Mouse (Mus musculus) adrenal gland, adult 2 months (tissue): ENCODE results near the gene Myct1. TPM values are rescaled to one million over a fixed set of nuclear protein-coding genes. Genes with fewer than 3 reads are reported as not detected.
A peak's percentile ranks its signal among the peaks of the same experiment; 100 is the strongest.

Experiments
- DNase-seq: peaks from one replicate; pipeline ENCODE4 v3.0.0; 2021
- long read RNA-seq: library from polyadenylated mRNA; stranded (forward); transcript quantifications from one replicate; pipeline ENCODE4 v2.0.0, GENCODE M21; 2021
- polyA plus RNA-seq: library from polyadenylated mRNA; depleted of rRNA; stranded (reverse); fragments of >200 nt; gene quantifications from 2 replicates; pipeline ENCODE4 v1.2.3, GENCODE M21; 2012; rRNA removed
- total RNA-seq, 2 experiments: library from RNA; stranded (reverse); gene quantifications; 2 replicates each; pipeline ENCODE4 v1.2.3; 2021

Gene Myct1
- 1 to 10 TPM; 1.8 to 5.1 TPM for total RNA-seq
- 1.9 and 2.7 TPM in 2 replicates for polyA plus RNA-seq
- long read RNA-seq, partial matches to known transcripts, result 0 of 1 reads
- long read RNA-seq, other reads (novel, unspliced or antisense), result 0 of 1 reads

DNA sequence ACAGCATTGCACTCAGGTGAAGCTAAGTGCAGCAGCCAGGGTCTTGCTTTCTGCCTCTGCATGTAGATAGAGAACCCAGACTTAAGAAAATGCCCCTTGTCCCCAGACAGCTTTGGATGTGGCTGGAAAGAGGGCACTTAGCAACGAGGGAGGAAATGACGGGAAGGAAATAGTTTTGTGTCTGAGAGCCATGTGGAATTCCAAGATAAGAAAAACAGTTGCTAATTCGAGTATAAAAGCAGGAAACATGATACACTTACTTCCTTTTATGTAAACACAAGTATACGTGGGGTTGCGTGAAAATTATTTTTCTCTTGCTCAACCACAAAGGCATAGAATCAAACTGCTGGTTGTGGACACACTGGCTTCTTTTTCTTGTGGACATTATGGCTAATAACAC lies at the start of gene Myct1:
Myct1 (plus strand) TSS at position 312 of the 400 bp plus-strand sequence.
- no peak for DNase-seq

- no peak for DNase-seq
Measured at GRCm38 (mm10) chr10:5546428-5546827, 47.1 kb upstream of the Myct1 start.

DNA sequence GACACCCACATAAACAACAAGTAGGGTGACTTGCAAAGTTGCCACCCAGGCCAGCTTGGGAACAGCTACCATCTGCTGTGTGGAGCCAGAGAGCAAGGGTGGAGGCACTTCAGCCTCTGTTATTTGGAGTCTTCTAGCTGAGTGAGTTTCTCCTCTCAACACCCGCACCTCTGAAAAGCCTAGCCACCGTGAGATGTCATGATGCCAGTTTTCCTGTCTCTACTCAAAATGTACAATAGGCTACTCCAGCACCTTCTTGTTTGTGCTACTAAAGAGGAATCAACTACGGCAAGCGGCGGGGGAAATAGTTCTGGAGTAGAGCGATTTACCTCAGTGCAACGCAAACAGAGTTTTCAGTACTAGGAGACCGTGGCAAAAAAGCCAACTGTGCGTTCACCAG lies 45.8 kb upstream of the Myct1 start:
- DNase-seq, result no peak

GRCm38 (mm10) chr10:5548651-5549050 lies 44.9 kb upstream of the Myct1 start:
- DNase-seq, result peak; percentile 2

GRCm38 (mm10) chr10:5549871-5550167 lies 43.8 kb upstream of the Myct1 start:
- no peak for DNase-seq

DNA sequence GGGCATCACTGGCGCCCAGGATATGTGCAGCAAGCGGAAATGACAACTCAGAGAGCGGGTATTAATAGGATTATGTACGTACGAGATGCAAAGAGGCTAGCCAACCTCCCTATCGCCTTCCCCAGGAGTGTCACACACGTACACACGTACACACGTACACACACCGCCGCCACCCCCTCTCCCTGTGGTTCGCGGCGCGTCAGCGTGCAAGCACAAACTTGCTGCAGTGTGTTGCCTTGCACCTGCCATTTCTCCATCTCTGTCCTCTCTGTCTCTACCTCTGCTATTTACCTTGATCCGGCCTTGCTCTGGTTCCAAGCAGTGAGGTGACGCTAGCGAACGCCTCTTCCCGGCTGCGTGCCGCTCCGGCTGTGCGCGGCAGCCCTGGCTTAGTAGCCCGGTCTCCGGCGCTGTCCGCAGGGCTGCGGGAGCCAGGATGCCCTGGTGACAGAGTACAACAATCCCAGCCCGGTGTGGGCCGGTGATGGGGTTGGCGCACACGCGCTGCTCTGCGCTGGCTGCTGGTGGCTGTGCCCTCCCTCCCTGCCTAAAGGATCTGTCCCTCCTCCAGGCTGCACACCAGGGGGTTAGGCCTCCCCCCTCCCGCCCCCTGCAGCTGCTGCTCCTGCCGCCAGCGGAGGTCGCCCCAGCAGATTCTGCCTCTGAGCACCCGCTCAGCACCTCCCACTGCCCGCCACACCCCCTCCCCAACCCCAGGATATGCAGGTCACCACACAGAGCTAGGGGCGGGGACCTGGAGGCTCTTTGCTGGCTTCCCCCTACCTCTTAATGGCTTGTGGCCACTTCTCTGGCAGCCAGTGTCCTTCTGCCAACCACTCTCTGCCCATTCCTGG lies 43.2 kb upstream of the Myct1 start:
- DNase-seq, result peak; percentile 51

- no peak for DNase-seq
Measured at GRCm38 (mm10) chr10:5551382-5551781, 42.2 kb upstream of the Myct1 start, which contains the start of gene Syne1. Gene Syne1 (minus strand): TSS chr10:5551482.

DNA sequence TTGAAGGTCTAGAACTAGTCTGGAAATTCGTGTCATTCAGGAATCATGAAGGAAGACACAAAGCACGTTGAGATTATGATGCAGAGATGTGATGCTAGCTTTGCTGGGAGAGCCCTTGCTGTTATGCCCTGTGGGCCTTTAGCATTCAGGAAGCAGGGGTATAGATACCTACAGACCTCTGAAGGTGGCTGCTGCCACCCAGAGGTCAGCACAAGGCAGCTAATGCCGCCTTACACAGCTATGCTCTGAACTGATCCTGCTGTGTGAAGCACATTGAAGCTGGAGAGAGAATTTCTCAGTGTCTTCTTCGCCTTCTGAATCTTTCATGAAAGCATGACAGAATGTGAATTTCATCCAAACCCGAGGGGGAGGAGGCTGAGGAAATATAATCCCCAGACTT lies 38.6 kb upstream of the Myct1 start:
- peak; percentile 4 for DNase-seq

- no peak for DNase-seq
Measured at GRCm38 (mm10) chr10:5558808-5559207, 34.8 kb upstream of the Myct1 start.

DNA sequence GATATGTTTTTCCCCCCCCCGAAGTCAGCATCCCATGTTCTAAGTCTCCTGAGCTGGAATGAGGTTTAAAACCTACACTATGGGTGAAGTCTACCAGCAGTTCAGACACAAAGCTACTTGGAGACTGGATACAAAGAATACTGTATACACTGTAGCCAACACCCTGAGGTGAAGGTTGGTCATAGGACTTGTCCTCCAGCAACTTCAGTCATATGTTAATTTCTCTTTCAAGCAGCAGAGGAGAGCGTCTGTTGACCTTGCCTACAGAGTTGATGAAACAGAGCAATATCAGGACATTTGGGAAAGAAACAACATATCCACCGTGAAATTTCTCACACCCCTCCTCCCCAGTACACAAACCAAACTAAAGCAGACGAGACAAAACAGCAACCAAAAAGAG lies 33.0 kb upstream of the Myct1 start:
- DNase-seq, result no peak

GRCm38 (mm10) chr10:5561706-5562105 lies 31.9 kb upstream of the Myct1 start:
- no peak for DNase-seq

DNA sequence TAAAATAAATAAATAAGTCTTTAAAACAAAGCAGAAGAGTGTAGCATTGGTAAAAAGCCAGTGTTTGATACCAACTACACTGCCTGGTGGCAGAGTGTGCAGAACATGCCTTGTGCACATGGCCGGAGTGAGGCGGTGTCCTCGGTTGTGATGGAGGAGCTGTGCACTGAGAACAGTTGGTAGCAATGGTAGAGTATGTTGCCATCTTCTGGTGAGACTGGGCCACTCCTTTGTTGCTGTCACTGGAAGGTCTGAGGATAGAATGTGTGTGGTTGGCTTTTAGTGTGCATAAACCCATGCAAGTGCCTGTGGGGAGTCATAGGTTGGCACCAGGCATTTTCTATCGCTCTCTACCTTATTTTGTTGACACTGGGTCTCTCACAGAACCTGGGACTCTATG lies 24.6 kb upstream of the Myct1 start:
- no peak for DNase-seq

DNA sequence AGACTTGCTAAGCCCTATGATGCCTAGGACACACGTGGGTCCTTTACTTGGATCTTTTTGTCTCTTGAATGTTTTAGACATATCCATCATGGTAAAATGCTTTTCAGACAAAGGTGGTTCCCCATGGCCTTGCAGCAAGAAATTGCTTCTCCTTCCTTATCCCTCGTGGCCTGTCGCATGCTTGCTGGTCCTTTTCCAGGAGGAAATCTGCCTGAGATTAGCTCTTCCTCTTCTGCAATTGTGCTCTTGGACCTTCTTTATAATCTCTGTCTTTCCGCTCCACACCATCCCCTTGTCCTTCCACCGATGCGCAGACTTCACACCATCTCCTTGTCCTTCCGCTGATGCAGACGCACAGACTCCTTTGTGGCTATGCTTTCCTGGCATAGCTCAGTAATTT lies 23.5 kb upstream of the Myct1 start:
- no peak for DNase-seq

DNA sequence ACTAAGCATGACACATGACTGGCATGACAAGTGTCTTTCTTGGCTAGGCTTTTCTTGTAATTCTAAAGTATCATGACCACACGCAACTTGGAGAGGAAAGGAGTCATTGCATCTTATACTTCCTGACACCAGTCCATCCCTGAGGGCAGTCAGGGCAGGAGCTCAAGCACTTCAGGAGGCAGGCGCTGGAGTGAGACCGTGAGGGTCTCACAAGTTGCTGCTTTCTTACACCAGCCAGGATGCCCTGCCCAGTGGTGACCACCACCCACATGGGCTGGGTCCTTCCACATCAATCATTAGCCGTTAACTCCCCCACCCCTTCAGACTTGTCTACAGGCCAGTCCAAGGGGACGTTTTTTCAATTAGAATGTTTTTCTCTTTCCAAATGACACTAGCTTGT lies 22.2 kb upstream of the Myct1 start:
- DNase-seq, result no peak

DNA sequence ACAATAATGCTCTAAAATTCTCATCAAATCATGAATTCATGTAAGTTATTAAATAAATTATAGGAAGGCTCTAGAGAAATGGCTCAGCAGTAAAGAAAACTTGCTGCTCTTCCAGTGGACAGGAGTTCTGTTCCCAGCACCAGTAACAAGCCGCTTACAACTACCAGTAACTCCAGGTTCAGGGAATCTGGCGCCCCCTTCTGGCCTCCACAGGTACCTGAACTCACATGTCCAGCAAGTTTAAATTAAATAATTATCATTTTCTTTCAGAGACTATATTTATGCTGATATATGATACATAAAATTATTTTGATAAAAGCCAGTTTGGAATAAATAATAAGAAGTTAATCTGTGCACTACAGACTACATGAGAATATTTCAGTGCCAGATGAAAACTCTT lies 20.2 kb upstream of the Myct1 start:
- DNase-seq, result no peak

- no peak for DNase-seq
Measured at GRCm38 (mm10) chr10:5591061-5591460, 2.5 kb upstream of the Myct1 start.

DNA sequence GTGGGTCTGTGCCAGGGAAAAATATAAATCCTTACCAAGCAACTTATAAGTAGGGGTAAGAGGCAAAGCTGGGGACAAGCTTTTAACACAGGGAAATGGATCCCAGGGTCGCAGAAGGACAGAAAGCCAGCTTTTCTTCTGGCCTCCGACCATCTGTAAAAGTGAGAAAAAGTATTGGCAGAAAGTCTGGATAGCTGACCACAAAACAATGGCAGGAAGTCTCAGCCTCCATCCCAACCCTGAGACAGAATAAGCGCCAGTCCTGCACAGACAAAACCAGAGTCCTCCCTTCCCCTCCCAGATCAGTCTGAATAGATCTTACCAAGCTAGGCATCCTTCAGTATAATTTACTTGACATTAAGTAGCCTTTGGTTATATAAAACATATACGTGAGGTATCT lies 1.6 kb upstream of the Myct1 start:
- no peak for DNase-seq

- DNase-seq, result no peak
Measured at GRCm38 (mm10) chr10:5594457-5594856, 882 bp downstream of the Myct1 start.

DNA sequence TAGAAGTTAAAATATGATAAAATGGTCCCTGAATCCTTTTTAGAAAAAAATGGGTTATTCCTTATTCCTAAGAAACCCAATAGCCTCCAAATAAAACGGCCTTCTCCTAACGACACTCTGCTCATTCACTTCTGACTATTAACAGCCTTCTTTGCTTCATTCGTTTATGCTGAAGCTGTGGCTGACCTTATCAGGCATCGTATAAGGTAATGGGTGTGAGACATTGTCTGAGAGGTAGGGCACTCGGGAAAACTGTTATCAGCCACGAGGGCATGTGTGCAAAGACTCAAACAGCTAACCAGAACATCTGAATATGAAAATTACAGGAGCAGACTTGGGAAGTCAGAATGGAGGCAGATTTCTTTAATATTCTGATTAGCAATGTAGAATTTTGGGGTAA lies 3.0 kb downstream of the Myct1 start:
- DNase-seq, result no peak

- peak; percentile 44 for DNase-seq
Measured at GRCm38 (mm10) chr10:5600123-5600522, 6.5 kb downstream of the Myct1 start.

DNA sequence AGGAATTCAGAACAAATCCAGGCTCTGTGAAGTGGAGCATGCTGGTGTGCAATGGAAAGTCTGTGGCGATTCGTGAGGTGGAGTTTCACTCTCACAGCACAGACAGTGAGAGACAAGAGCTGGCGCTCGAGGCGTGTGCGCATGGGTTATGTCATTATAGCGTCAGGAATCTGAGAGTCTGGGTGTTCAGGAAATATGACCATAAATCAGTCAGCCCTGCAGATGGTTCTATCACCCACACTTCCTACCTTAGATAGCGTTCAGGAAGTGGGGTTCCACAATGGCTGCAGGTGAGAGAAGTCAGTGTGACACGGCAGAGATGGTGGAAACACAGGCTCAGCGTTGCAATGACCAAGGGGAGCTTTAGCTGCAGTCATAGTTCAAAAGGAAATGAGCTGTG lies 9.9 kb downstream of the Myct1 start:
- DNase-seq, result no peak

DNA sequence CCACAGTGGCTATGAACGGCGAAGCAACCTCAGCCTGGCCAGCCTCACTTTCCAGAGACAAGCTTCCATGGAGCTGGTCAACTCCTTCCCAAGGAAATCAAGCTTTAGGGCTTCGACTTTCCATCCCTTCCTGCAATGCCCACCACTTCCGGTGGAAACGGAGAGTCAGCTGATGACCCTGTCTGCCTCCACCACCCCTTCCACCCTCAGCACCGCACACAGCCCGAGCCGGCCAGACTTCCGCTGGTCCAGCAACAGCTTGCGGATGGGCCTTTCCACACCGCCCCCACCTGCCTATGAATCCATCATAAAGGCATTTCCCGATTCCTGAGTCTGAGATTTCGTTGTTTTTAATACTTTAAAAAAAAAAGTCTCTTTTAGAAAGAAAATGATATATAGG lies 10.8 kb downstream of the Myct1 start:
- peak; percentile 27 for DNase-seq

GRCm38 (mm10) chr10:5608874-5609273 lies 15.3 kb downstream of the Myct1 start:
- DNase-seq, result no peak
